Mouse (Mus musculus) midbrain, embryonic 13.5 days (tissue): ENCODE measurements at regions not wholly inside any gene's neighbourhood (a gene's known extent, or its start where the extent isn't known, plus 50 kb on each side); places are given as distances from the start of the nearest gene placed in this dataset.

Experiments
- ATAC-seq: fragments of 200-750 bp; cut with Nextera tagmentation; 2 replicates; pipeline ENCODE4 v1.8.0; 2017; ENCODE audit warnings: mild to moderate bottlenecking, moderate TSS enrichment, moderate library complexity
- H3K27ac ChIP-seq: fragments of 300-500 bp; sonication (generic); 2 replicates; pipeline ENCODE4 v1.5.1; 2015; ENCODE audit warnings: inconsistent platforms, mild to moderate bottlenecking, moderate library complexity
- H3K27me3 ChIP-seq: fragments of 300-500 bp; sonication (generic); 2 replicates; pipeline ENCODE4 v1.6.1; 2015; ENCODE audit warnings: mild to moderate bottlenecking, inconsistent platforms
- H3K36me3 ChIP-seq: fragments of 300-500 bp; sonication (generic); 2 replicates; pipeline ENCODE4 v1.6.1; 2015; ENCODE audit warnings: mild to moderate bottlenecking, inconsistent platforms
- H3K4me1 ChIP-seq: fragments of 300-500 bp; sonication (generic); replicated peaks from 2 replicates; pipeline ENCODE4 v1.6.1; 2015; ENCODE audit warnings: inconsistent platforms
- H3K4me2 ChIP-seq: fragments of 300-500 bp; sonication (generic); replicated peaks from 2 replicates; pipeline ENCODE4 v1.6.1; 2015; ENCODE audit warnings: moderate library complexity, mild to moderate bottlenecking, inconsistent platforms
- H3K4me3 ChIP-seq: fragments of 300-500 bp; sonication (generic); replicated peaks from 2 replicates; pipeline ENCODE4 v1.5.1; 2015; ENCODE audit warnings: mild to moderate bottlenecking, inconsistent platforms
- H3K9ac ChIP-seq: fragments of 300-500 bp; sonication (generic); replicated peaks from 2 replicates; pipeline ENCODE4 v1.6.1; 2015; ENCODE audit warnings: mild to moderate bottlenecking, inconsistent platforms
- H3K9me3 ChIP-seq: fragments of 300-500 bp; sonication (generic); 2 replicates; pipeline ENCODE4 v1.6.1; 2016; ENCODE audit warnings: mild to moderate bottlenecking, inconsistent platforms
- WGBS: fragments of 180-500 bp; shearing (Covaris S2); methylation state at CpG from one replicate; pipeline ENCODE4 v1.1.7; 2015; 5-methylcytosine and 5-hydroxymethylcytosine counted together

GRCm38 (mm10) chr11:8148485-8148825 lies 515.9 kb downstream of the Tns3 start:
- Histone ChIP-seq H3K36me3 (no peaks in the 10 kb centered on the region), H3K4me3 (no peak overlapping the region), H3K27ac (no peak overlapping the region), H3K9ac (no peak overlapping the region), H3K9me3 (no peaks in the 10 kb centered on the region), H3K27me3 (peaks cover 16% of the 10 kb centered on the region), H3K4me2 (no peak overlapping the region), H3K4me1 (peaks cover 12% of the 10 kb centered on the region)
- 88% methylated on average over 5 of the region's 5 CpGs for WGBS
- ATAC-seq: no peak

- Histone ChIP-seq H3K27me3 (peaks cover 16% of the 10 kb centered on the region), H3K4me1 (peaks cover 12% of the 10 kb centered on the region), H3K9me3 (no peaks in the 10 kb centered on the region), H3K36me3 (no peaks in the 10 kb centered on the region), H3K4me3 (no peak overlapping the region), H3K27ac (no peak overlapping the region), H3K4me2 (peak overlapping the region; percentile 22), H3K9ac (no peak overlapping the region)
- peak; percentile 72 for ATAC-seq
- WGBS: 9% methylated on average over 6 of the region's 6 CpGs
These were observed 516.4 kb downstream of the Tns3 start for GRCm38 (mm10) chr11:8147790-8148484.

- no peaks in the 10 kb centered on the region for H3K9me3 ChIP-seq
- H3K4me2 ChIP-seq: no peak overlapping the region
- WGBS: 46% methylated on average over 4 of the region's 4 CpGs
- H3K4me3 ChIP-seq: no peak overlapping the region
- H3K27ac ChIP-seq: no peak overlapping the region
- no peaks in the 10 kb centered on the region for H3K27me3 ChIP-seq
- H3K4me1 ChIP-seq: no peaks in the 10 kb centered on the region
- H3K36me3 ChIP-seq: no peaks in the 10 kb centered on the region
- no peak for ATAC-seq
- H3K9ac ChIP-seq: no peak overlapping the region
These were observed 527.0 kb downstream of the Tns3 start for GRCm38 (mm10) chr11:8137366-8137765.

GRCm38 (mm10) chr11:8136666-8137065 lies 527.7 kb downstream of the Tns3 start:
- ATAC-seq: no peak
- no peaks in the 10 kb centered on the region for H3K27me3 ChIP-seq
- no peaks in the 10 kb centered on the region for H3K36me3 ChIP-seq
- no peak overlapping the region for H3K4me2 ChIP-seq
- WGBS: 87% methylated on average over 4 of the region's 4 CpGs
- H3K27ac ChIP-seq: no peak overlapping the region
- no peak overlapping the region for H3K9ac ChIP-seq
- no peak overlapping the region for H3K4me3 ChIP-seq
- H3K9me3 ChIP-seq: no peaks in the 10 kb centered on the region
- no peaks in the 10 kb centered on the region for H3K4me1 ChIP-seq

- no peaks in the 10 kb centered on the region for H3K9me3 ChIP-seq
- no peaks in the 10 kb centered on the region for H3K36me3 ChIP-seq
- no peaks in the 10 kb centered on the region for H3K27me3 ChIP-seq
- H3K9ac ChIP-seq: no peak overlapping the region
- no peak overlapping the region for H3K4me3 ChIP-seq
- H3K27ac ChIP-seq: no peak overlapping the region
- ATAC-seq: no peak
- no peak overlapping the region for H3K4me2 ChIP-seq
- no peaks in the 10 kb centered on the region for H3K4me1 ChIP-seq
- 88% methylated on average over 2 of the region's 2 CpGs for whole genome bisulfite sequencing
These were observed 555.0 kb downstream of the Tns3 start for GRCm38 (mm10) chr11:8109286-8109685.

GRCm38 (mm10) chr11:8101091-8101490 lies 563.2 kb downstream of the Tns3 start:
- Histone ChIP-seq H3K4me2 (no peak overlapping the region), H3K9me3 (no peaks in the 10 kb centered on the region), H3K4me3 (no peak overlapping the region), H3K27me3 (no peaks in the 10 kb centered on the region), H3K36me3 (no peaks in the 10 kb centered on the region), H3K27ac (no peak overlapping the region), H3K4me1 (no peaks in the 10 kb centered on the region), H3K9ac (no peak overlapping the region)
- ATAC-seq: no peak
- WGBS: 82% methylated on average over 7 of the region's 7 CpGs

- no peak overlapping the region for H3K4me2 ChIP-seq
- no peak overlapping the region for H3K9ac ChIP-seq
- no peaks in the 10 kb centered on the region for H3K36me3 ChIP-seq
- H3K4me1 ChIP-seq: no peaks in the 10 kb centered on the region
- H3K4me3 ChIP-seq: no peak overlapping the region
- WGBS: 97% methylated on average over 2 of the region's 2 CpGs
- no peak for ATAC-seq
- no peak overlapping the region for H3K27ac ChIP-seq
- no peaks in the 10 kb centered on the region for H3K27me3 ChIP-seq
- H3K9me3 ChIP-seq: no peaks in the 10 kb centered on the region
These were observed 580.0 kb downstream of the Tns3 start for GRCm38 (mm10) chr11:8084328-8084727.

- no peak overlapping the region for H3K4me3 ChIP-seq
- no peak for ATAC-seq
- no peaks in the 10 kb centered on the region for H3K4me1 ChIP-seq
- H3K9ac ChIP-seq: no peak overlapping the region
- no peak overlapping the region for H3K27ac ChIP-seq
- H3K27me3 ChIP-seq: no peaks in the 10 kb centered on the region
- H3K4me2 ChIP-seq: no peak overlapping the region
- 84% methylated on average over 4 of the region's 6 CpGs for WGBS
- no peaks in the 10 kb centered on the region for H3K36me3 ChIP-seq
- no peaks in the 10 kb centered on the region for H3K9me3 ChIP-seq
These were observed 581.5 kb downstream of the Tns3 start for GRCm38 (mm10) chr11:8082811-8083210.

- H3K36me3 ChIP-seq: no peaks in the 10 kb centered on the region
- 93% methylated on average over 1 of the region's 1 CpGs for WGBS
- no peak overlapping the region for H3K27ac ChIP-seq
- no peak for ATAC-seq
- H3K4me1 ChIP-seq: no peaks in the 10 kb centered on the region
- H3K9me3 ChIP-seq: no peaks in the 10 kb centered on the region
- H3K4me2 ChIP-seq: no peak overlapping the region
- H3K4me3 ChIP-seq: no peak overlapping the region
- H3K9ac ChIP-seq: no peak overlapping the region
- H3K27me3 ChIP-seq: no peaks in the 10 kb centered on the region
These were observed 591.0 kb downstream of the Tns3 start for GRCm38 (mm10) chr11:8073321-8073720.

- Histone ChIP-seq H3K4me3 (no peak overlapping the region), H3K27ac (no peak overlapping the region), H3K9me3 (no peaks in the 10 kb centered on the region), H3K9ac (no peak overlapping the region), H3K36me3 (no peaks in the 10 kb centered on the region), H3K4me1 (no peaks in the 10 kb centered on the region), H3K27me3 (no peaks in the 10 kb centered on the region), H3K4me2 (no peak overlapping the region)
- 26% methylated on average over 3 of the region's 3 CpGs for WGBS
- no peak for ATAC-seq
These were observed 595.5 kb downstream of the Tns3 start for GRCm38 (mm10) chr11:8068873-8069272.

GRCm38 (mm10) chr11:8067330-8067729 lies 597.0 kb downstream of the Tns3 start:
- ATAC-seq: no peak
- Histone ChIP-seq H3K4me2 (no peak overlapping the region), H3K9ac (no peak overlapping the region), H3K9me3 (no peaks in the 10 kb centered on the region), H3K4me1 (no peaks in the 10 kb centered on the region), H3K27ac (no peak overlapping the region), H3K36me3 (no peaks in the 10 kb centered on the region), H3K27me3 (no peaks in the 10 kb centered on the region), H3K4me3 (no peak overlapping the region)
- WGBS: 90% methylated on average over 4 of the region's 4 CpGs

- Histone ChIP-seq H3K27ac (no peak overlapping the region), H3K9me3 (no peaks in the 10 kb centered on the region), H3K27me3 (no peaks in the 10 kb centered on the region), H3K36me3 (no peaks in the 10 kb centered on the region), H3K4me1 (no peaks in the 10 kb centered on the region), H3K9ac (no peak overlapping the region), H3K4me2 (no peak overlapping the region), H3K4me3 (no peak overlapping the region)
- 93% methylated on average over 5 of the region's 5 CpGs for WGBS
- no peak for ATAC-seq
These were observed 598.5 kb downstream of the Tns3 start for GRCm38 (mm10) chr11:8065811-8066210.

- no peaks in the 10 kb centered on the region for H3K36me3 ChIP-seq
- no peak for ATAC-seq
- H3K9me3 ChIP-seq: no peaks in the 10 kb centered on the region
- H3K4me2 ChIP-seq: no peak overlapping the region
- H3K27me3 ChIP-seq: no peaks in the 10 kb centered on the region
- H3K27ac ChIP-seq: no peak overlapping the region
- WGBS: 88% methylated on average over 1 of the region's 1 CpGs
- no peak overlapping the region for H3K9ac ChIP-seq
- H3K4me3 ChIP-seq: no peak overlapping the region
- no peaks in the 10 kb centered on the region for H3K4me1 ChIP-seq
These were observed 599.2 kb downstream of the Tns3 start for GRCm38 (mm10) chr11:8065086-8065485.
